Mouse (Mus musculus): ENCODE measurements around the gene Olfr285. TPM values are rescaled to one million over a fixed set of nuclear protein-coding genes. Genes with fewer than 3 reads are reported as not detected.

Olfr285 gene
- not detected for total RNA-seq (2021)
- long read RNA-seq, experiment 1 = 0 reads
- long read RNA-seq, experiment 2 = 0 reads

GRCm38 (mm10) chr15:98317177-98317724, at the start of gene Olfr285:
Gene Olfr285, minus strand, starts transcription at chr15:98317353.
- DNase-seq (ENCODE audit: low spot score in 2 of 2) = no peak

- DNase-seq (ENCODE audit: low spot score in 2 of 2) = no peak
Measured at GRCm38 (mm10) chr15:98340887-98341286, 23.7 kb upstream of the Olfr285 start, which contains the start of gene Olfr284. Gene Olfr284, minus strand, starts transcription at chr15:98340987.

DNA sequence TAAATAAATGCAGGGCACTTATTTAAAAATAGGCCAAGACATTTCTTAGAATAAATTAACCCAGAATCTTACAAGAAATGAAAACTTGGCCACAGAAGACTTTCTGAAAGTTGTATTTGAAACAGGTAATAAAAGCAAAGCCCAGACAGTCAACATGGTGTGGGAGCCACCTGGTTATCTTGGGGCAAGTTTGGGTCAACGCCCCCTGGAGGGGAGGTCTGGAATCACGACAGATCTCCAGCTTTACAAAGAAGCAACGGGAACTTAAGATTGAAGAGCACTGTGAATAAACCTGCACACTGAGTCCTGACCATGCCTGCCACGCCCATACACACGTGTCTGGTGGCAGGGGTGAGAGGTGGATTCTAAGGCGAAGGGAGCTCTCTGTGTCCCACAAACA, 1.4 kb downstream of the Olfr285 start:
- DNase-seq (ENCODE audit: low spot score in 2 of 2) = no peak

DNA sequence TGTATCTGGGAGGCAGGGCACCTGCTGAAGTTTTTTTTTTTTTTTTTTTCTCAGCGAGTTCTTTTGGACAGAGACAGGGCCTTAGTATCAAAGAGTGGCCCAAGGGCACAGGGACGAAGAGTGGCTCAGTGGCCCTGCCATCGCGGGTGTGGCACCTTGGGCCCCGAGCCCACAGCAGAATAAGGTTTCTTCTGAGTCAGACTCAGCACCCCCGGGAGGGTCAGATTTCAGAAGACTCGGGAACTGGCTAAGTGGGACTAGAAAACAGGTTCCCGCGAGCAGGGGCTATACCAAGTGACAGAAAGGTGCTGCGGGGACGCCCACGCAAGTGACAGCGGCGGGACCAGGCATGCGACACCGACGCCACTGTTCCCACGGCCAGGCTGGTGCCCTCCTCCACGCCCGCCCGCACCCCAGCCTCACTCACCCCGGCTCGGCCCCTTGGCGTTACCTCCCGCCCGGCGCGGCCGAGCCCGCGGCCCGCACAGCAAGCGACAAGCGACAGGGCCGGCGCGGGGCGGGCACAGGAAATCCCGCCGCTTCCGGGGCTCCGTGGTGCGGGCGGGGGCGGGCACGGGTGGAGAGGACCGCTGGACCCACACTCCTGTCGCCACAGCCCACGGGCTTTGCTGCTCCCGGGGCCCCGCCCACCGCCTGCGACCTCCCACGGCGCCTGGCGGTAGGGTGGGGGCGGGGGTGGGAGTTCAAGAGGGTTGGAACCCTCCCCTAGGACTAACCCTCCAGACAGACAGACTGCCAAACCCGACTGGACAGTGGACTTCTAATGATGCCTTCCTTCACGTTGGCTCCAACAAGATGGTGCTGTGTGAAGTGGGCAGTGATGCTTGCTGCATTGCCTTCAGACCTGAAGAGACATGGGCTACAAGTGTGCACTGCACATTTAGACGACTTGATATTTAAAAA, 21.3 kb downstream of the Olfr285 start, which contains the start of gene Zfp641:
Gene Zfp641 (minus strand): TSS at position 534 of the 924 bp plus-strand sequence.
- DNase-seq (ENCODE audit: low spot score in 2 of 2) = peak; percentile 49 to 68

- DNase-seq (ENCODE audit: low spot score in 2 of 2) = no peak
Measured at GRCm38 (mm10) chr15:98293651-98294050, 23.5 kb downstream of the Olfr285 start.

DNA sequence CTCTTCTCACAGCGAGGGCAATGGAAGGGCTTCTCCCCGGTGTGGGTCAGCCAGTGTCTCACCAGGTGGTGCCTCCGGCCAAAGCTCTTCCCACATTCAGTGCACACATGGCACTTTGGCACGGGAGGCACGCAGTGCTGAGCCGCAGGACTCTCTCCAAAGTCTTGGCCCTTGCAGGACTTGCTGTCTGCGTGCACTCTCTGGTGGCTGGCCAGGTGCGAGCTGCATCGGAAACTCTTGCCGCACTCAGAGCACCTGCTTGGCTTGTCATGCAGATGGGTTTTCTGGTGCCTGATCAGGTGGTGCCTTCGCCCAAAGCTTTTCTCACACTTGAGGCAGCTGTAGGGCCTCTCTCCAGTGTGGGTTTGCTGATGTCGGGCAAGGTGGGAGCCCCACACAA, 28.6 kb downstream of the Olfr285 start:
- no peak for DNase-seq (ENCODE audit: low spot score in 2 of 2)

DNA sequence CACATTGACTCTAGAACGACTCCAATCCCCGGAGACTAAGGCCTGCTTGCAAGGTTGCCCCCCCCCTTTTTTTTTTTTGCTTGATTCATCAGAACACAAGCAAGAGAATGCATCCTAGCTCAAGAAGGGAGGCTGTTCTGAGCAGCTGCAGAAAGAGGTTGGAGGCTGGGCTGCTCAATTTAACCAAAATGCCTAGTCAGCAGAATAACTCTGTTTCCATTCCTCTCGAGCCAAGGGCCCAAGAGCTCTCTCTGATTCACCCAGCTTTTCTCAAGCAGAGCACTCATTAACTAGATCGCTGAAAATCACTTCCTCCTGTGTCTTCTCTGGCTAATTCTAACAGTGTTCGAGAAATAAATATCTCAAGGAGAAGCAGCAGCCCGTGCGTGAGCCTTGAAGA, 30.7 kb downstream of the Olfr285 start:
- DNase-seq (ENCODE audit: low spot score in 2 of 2) = no peak

Other genes starting within 250 kb of the Olfr285 start
- gene Pfkm, start 224.8 kb downstream of the Olfr285 start, total RNA-seq (2021) = 100 to 1,000 TPM; 399 to 431 TPM
- 10 to 100 TPM; 11.7 to 11.8 TPM for gene Senp1, start 223.6 kb downstream of the Olfr285 start, total RNA-seq (2021)
- gene Asb8, start 151.7 kb downstream of the Olfr285 start, total RNA-seq (2021) = 10 to 100 TPM; 49.5 to 53.6 TPM
- gene Ccdc184, start 150.2 kb downstream of the Olfr285 start, total RNA-seq (2021) = 10 to 100 TPM; 22.5 to 23.2 TPM
- not detected for gene Olfr288, start 121.8 kb downstream of the Olfr285 start, total RNA-seq (2021)
- under 1 TPM in 1 of 2 experiments, not detected in 1; 0.37 TPM for gene Gm44579, start 96.4 kb downstream of the Olfr285 start, total RNA-seq (2021)
- 1 to 10 TPM; 3.9 to 4.9 TPM for gene Olfr287, start 96.3 kb downstream of the Olfr285 start, total RNA-seq (2021)
- gene Olfr286, start 82.9 kb downstream of the Olfr285 start, total RNA-seq (2021) = not detected
- not detected for gene H1fnt, start 60.1 kb downstream of the Olfr285 start, total RNA-seq (2021)
- gene Zfp641, start 21.2 kb downstream of the Olfr285 start, total RNA-seq (2021) = 1 to 10 TPM; 6.6 to 7.1 TPM
- gene Olfr284, start 23.6 kb upstream of the Olfr285 start, total RNA-seq (2021) = not detected
- gene Olfr283, start 63.6 kb upstream of the Olfr285 start, total RNA-seq (2021) = not detected
- not detected for gene Olfr282, start 113.9 kb upstream of the Olfr285 start, total RNA-seq (2021)
- gene Olfr281, start 135.2 kb upstream of the Olfr285 start, total RNA-seq (2021) = not detected
- not detected for gene OR5BS1P, start 152.5 kb upstream of the Olfr285 start, total RNA-seq (2021)
- gene Lalba, start 165.4 kb upstream of the Olfr285 start, total RNA-seq (2021) = not detected
- not detected for gene Olfr279, start 175.0 kb upstream of the Olfr285 start, total RNA-seq (2021)
- gene Kansl2, start 216.9 kb upstream of the Olfr285 start, total RNA-seq (2021) = 10 to 100 TPM; 58.2 to 59.7 TPM